Mouse (Mus musculus) intestine, embryonic 14.5 days (tissue): ENCODE measurements at regions not wholly inside any gene's neighbourhood (a gene's known extent, or its start where the extent isn't known, plus 50 kb on each side); places are given as distances from the start of the nearest gene placed in this dataset.
"Not testable (repeated sequence)": the region's sequence is repeated elsewhere in the genome, so short reads cannot be mapped to it uniquely, and the experiment has no call there.

Source experiments
- ATAC-seq: fragments of 200-750 bp; cut with Nextera tagmentation; replicated peaks from 2 replicates; pipeline ENCODE4 v1.8.0; 2017; ENCODE audit warnings: low read depth, moderate number of reproducible peaks, moderate TSS enrichment, moderate library complexity; ENCODE audit not compliant: low FRiP score, low TSS enrichment
- DNase-seq: peaks from one replicate; pipeline ENCODE4 v3.0.0-alpha.2; 2018; ENCODE audit warnings: low spot score
- H3K27ac ChIP-seq: fragments of 300-500 bp; sonication (generic); 2 replicates; pipeline ENCODE4 v1.5.1; 2014; ENCODE audit warnings: low read depth, mild to moderate bottlenecking, control low read depth
- H3K27me3 ChIP-seq: fragments of 300-500 bp; sonication (generic); replicated peaks from 2 replicates; pipeline ENCODE4 v1.6.1; 2014; ENCODE audit warnings: low read length, control low read depth; ENCODE audit not compliant: control insufficient read depth, insufficient read depth
- H3K36me3 ChIP-seq: fragments of 300-500 bp; sonication (generic); 2 replicates; pipeline ENCODE4 v1.6.1; 2014; ENCODE audit warnings: low read length, control low read depth; ENCODE audit not compliant: control insufficient read depth, insufficient read depth
- H3K4me1 ChIP-seq: fragments of 300-500 bp; sonication (generic); replicated peaks from 2 replicates; pipeline ENCODE4 v1.6.1; 2014; ENCODE audit warnings: low read length, control low read depth, mixed read lengths; ENCODE audit not compliant: control insufficient read depth, insufficient read depth
- H3K4me2 ChIP-seq: fragments of 300-500 bp; sonication (generic); 2 replicates; pipeline ENCODE4 v1.6.1; 2014; ENCODE audit warnings: low read length
- H3K4me3 ChIP-seq: fragments of 300-500 bp; sonication (generic); 2 replicates; pipeline ENCODE4 v1.5.1; 2014; ENCODE audit warnings: low read depth, low read length, control low read depth, mixed read lengths
- H3K9ac ChIP-seq: fragments of 300-500 bp; sonication (generic); 2 replicates; pipeline ENCODE4 v1.6.1; 2014; ENCODE audit warnings: mild to moderate bottlenecking, low read length
- H3K9me3 ChIP-seq: fragments of 300-500 bp; sonication (generic); 2 replicates; pipeline ENCODE4 v1.6.1; 2016; ENCODE audit warnings: low read length, control low read depth; ENCODE audit not compliant: control insufficient read depth
- whole genome bisulfite sequencing: fragments of 180-500 bp; shearing (Covaris S2); extraction: QIAGEN DNeasy Blood & Tissue Kit; methylation state at CpG from one replicate; pipeline ENCODE4 v1.1.7; 2014; 5-methylcytosine and 5-hydroxymethylcytosine counted together

GRCm38 (mm10) chr5:148684216-148684615 is 131.6 kb upstream of the Ubl3 start:
- no peak overlapping the region for H3K9ac ChIP-seq
- H3K36me3 ChIP-seq: no peaks in the 10 kb centered on the region
- H3K9me3 ChIP-seq: no peaks in the 10 kb centered on the region
- no peak overlapping the region for H3K4me3 ChIP-seq
- ATAC-seq (no peak), DNase-seq (no peak)
- WGBS: 37% methylated on average over 11 of the region's 11 CpGs
- H3K27me3 ChIP-seq: no peaks in the 10 kb centered on the region
- H3K4me2 ChIP-seq: 0 out of 2 replicates have a peak overlapping the region, but pooled peaks have one; percentile 4
- H3K4me1 ChIP-seq: peaks cover 3% of the 10 kb centered on the region; the same call in 1 of the 2 replicates
- no peak overlapping the region for H3K27ac ChIP-seq

- no peaks in the 10 kb centered on the region for H3K27me3 ChIP-seq
These were observed 130.0 kb upstream of the Ubl3 start for GRCm38 (mm10) chr5:148682553-148682952.

GRCm38 (mm10) chr5:148680341-148680740 is 127.8 kb upstream of the Ubl3 start:
- 90% methylated on average over 5 of the region's 5 CpGs for WGBS
- H3K9ac ChIP-seq: no peak overlapping the region
- no peak for ATAC-seq

More at GRCm38 (mm10) chr5:148682553-148682952, 130.0 kb upstream of the Ubl3 start:
- DNase-seq: no peak
- ATAC-seq: no peak
- Histone ChIP-seq H3K9ac (no peak overlapping the region), H3K4me1 (peaks cover 3% of the 10 kb centered on the region; the same call in 1 of the 2 replicates), H3K4me2 (no peak overlapping the region), H3K4me3 (no peak overlapping the region), H3K36me3 (no peaks in the 10 kb centered on the region), H3K9me3 (no peaks in the 10 kb centered on the region), H3K27ac (no peak overlapping the region)
- 98% methylated on average over 6 of the region's 6 CpGs for WGBS

GRCm38 (mm10) chr5:148679586-148679985 is 127.0 kb upstream of the Ubl3 start:
- H3K4me3 ChIP-seq: no peak overlapping the region
- H3K4me2 ChIP-seq: no peak overlapping the region
- H3K9me3 ChIP-seq: no peaks in the 10 kb centered on the region
- DNase-seq (no peak), ATAC-seq (no peak)
- 92% methylated on average over 4 of the region's 4 CpGs for WGBS
- H3K27me3 ChIP-seq: no peaks in the 10 kb centered on the region
- H3K4me1 ChIP-seq: peaks cover 3% of the 10 kb centered on the region; the same call in 1 of the 2 replicates
- no peak overlapping the region for H3K27ac ChIP-seq
- H3K9ac ChIP-seq: no peak overlapping the region
- no peaks in the 10 kb centered on the region for H3K36me3 ChIP-seq

More at GRCm38 (mm10) chr5:148680341-148680740, 127.8 kb upstream of the Ubl3 start:
- Histone ChIP-seq H3K4me2 (no peak overlapping the region), H3K36me3 (no peaks in the 10 kb centered on the region), H3K27me3 (no peaks in the 10 kb centered on the region), H3K4me3 (no peak overlapping the region), H3K4me1 (peaks cover 3% of the 10 kb centered on the region; the same call in 1 of the 2 replicates), H3K9me3 (no peaks in the 10 kb centered on the region), H3K27ac (no peak overlapping the region)
- DNase-seq: no peak

- not testable (repeated sequence) for H3K27ac ChIP-seq, H3K4me3 ChIP-seq
- WGBS: 92% methylated on average over 12 of the region's 12 CpGs
These were observed 125.8 kb upstream of the Ubl3 start for GRCm38 (mm10) chr5:148678285-148678937.

GRCm38 (mm10) chr5:148674281-148674680 is 121.7 kb upstream of the Ubl3 start:
- H3K4me2 ChIP-seq: no peak overlapping the region
- DNase-seq (no peak), ATAC-seq (no peak)
- no peak overlapping the region for H3K27ac ChIP-seq
- no peaks in the 10 kb centered on the region for H3K36me3 ChIP-seq
- H3K9ac ChIP-seq: no peak overlapping the region
- H3K4me1 ChIP-seq: no peaks in the 10 kb centered on the region
- WGBS: 76% methylated on average over 12 of the region's 12 CpGs
- H3K9me3 ChIP-seq: peaks cover 5% of the 10 kb centered on the region; the same call in 1 of the 2 replicates
- no peak overlapping the region for H3K4me3 ChIP-seq
- H3K27me3 ChIP-seq: no peaks in the 10 kb centered on the region

More at GRCm38 (mm10) chr5:148678285-148678937, 125.8 kb upstream of the Ubl3 start:
- not testable (repeated sequence) for H3K9ac ChIP-seq, H3K27me3 ChIP-seq, H3K36me3 ChIP-seq, H3K9me3 ChIP-seq, H3K4me2 ChIP-seq, DNase-seq, H3K4me1 ChIP-seq, ATAC-seq

GRCm38 (mm10) chr5:148662281-148662741 is 109.7 kb upstream of the Ubl3 start:
- peak overlapping the region; percentile 20 for H3K4me2 ChIP-seq
- 61% methylated on average over 15 of the region's 15 CpGs for WGBS
- DNase-seq (no peak), ATAC-seq (no peak)
- no peaks in the 10 kb centered on the region for H3K36me3 ChIP-seq
- H3K27me3 ChIP-seq: no peaks in the 10 kb centered on the region
- no peak overlapping the region for H3K27ac ChIP-seq
- H3K4me1 ChIP-seq: no peaks in the 10 kb centered on the region
- H3K4me3 ChIP-seq: no peak overlapping the region
- peaks cover 5% of the 10 kb centered on the region; the same call in 1 of the 2 replicates for H3K9me3 ChIP-seq
- no peak overlapping the region for H3K9ac ChIP-seq

- no peak overlapping the region for H3K4me2 ChIP-seq
- H3K27me3 ChIP-seq: no peaks in the 10 kb centered on the region
- ATAC-seq (no peak), DNase-seq (no peak)
- no peak overlapping the region for H3K4me3 ChIP-seq
- peaks cover 5% of the 10 kb centered on the region; the same call in 1 of the 2 replicates for H3K9me3 ChIP-seq
- H3K36me3 ChIP-seq: no peaks in the 10 kb centered on the region
- WGBS: 84% methylated on average over 4 of the region's 4 CpGs
- no peak overlapping the region for H3K27ac ChIP-seq
- no peak overlapping the region for H3K9ac ChIP-seq
- no peaks in the 10 kb centered on the region for H3K4me1 ChIP-seq
These were observed 108.5 kb upstream of the Ubl3 start for GRCm38 (mm10) chr5:148661120-148661519.
